Mouse (Mus musculus) small intestine, adult 2 months (tissue): ENCODE measurements at regions not wholly inside any gene's neighbourhood (a gene's known extent, or its start where the extent isn't known, plus 50 kb on each side); places are given as distances from the start of the nearest gene placed in this dataset.

ENCODE experiments used
- CTCF ChIP-seq: fragments of 200-500 bp; IDR thresholded peaks from 2 replicates; pipeline ENCODE4 v1.5.1; 2012; ENCODE audit warnings: low read depth, mild to moderate bottlenecking, control low read depth, inconsistent platforms, low read length, moderate library complexity, mixed read lengths; ENCODE audit not compliant: insufficient replicate concordance, insufficient read length; ENCODE audit errors: extremely low read depth
- POLR2A ChIP-seq: fragments of 200-500 bp; IDR thresholded peaks from 2 replicates; pipeline ENCODE4 v1.6.1; 2012; ENCODE audit warnings: low read depth, mild to moderate bottlenecking, control low read depth, inconsistent platforms, low read length, moderate library complexity

DNA sequence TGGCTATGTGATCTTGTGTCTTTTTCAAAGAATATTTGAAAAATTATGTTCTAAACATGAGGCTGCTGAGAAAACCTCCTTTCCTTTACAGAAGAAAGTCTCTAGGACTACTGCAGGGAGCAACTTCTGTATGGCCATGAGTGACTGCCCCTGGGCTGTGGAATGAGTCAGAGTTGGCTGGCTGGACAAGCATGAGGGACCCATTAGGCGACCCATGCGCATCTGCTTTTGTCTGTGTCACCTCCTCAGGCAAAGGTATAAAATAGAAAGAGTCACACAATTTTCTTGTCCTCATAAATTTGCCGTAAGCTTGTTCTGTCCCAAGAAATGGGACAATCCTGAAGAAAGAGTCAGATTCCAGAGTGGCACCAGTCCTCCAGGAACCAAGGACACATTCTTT is 220.1 kb upstream of the Irx1 start:
- TF ChIP-seq POLR2A (no peak), CTCF (no peak)
